Comparison of ENCODE assay signal across 24 mouse cellular contexts in genomic region chr1:130744217-130744616, GRCm38 (mm10). TPM values are rescaled to one million over a fixed set of nuclear protein-coding genes. Genes with fewer than 3 reads are reported as not detected.
DNase-seq lines count a peak whose midpoint lies in the region; ATAC-seq and TF ChIP-seq lines count a peak whose summit lies in the region.
"Had no signal": no experiment of that assay in that cellular context is flagged by ENCODE, and none has a peak within 500 bp of the region (broad histone marks: within the 10 kb centered on the region; RNA-seq: fewer than 3 reads in every experiment).

No protein-coding gene starts in this region.

- peak overlapping the region; percentile 15; the same call in 1 of the 2 replicates for H3K27ac ChIP-seq in forebrain, embryonic 10.5 days
- H3K27ac ChIP-seq in forebrain, embryonic 12.5 days = no peak overlapping the region
- peak overlapping the region; percentile 29; the same call in 1 of the 2 replicates for H3K27ac ChIP-seq in lung, postnatal 0 days (ENCODE audit: low read length)
- peak overlapping the region; percentile 99 for H3K27ac ChIP-seq in liver, embryonic 14.5 days
- peak overlapping the region; percentile 45; the same call in 1 of the 2 replicates for H3K27ac ChIP-seq in stomach, postnatal 0 days (replicated peaks)
- H3K27ac ChIP-seq: hindbrain, embryonic 14.5 days; kidney, postnatal 0 days; layer of hippocampus, adult 2 months had no signal

- H3K36me3 ChIP-seq in forebrain, embryonic 10.5 days (replicated peaks) = no peaks in the 10 kb centered on the region
- no peaks in the 10 kb centered on the region for H3K36me3 ChIP-seq in forebrain, embryonic 12.5 days (replicated peaks)
- 0 out of 2 replicates have a peak, but pooled peaks cover 10% of the 10 kb centered on the region for H3K36me3 ChIP-seq in lung, postnatal 0 days (ENCODE audit: insufficient read depth, low read length)
- H3K36me3 ChIP-seq in liver, embryonic 14.5 days (replicated peaks; ENCODE audit: control insufficient read depth, insufficient read depth, low read depth) = peaks cover 19% of the 10 kb centered on the region
- 0 out of 2 replicates have a peak, but pooled peaks cover 4% of the 10 kb centered on the region for H3K36me3 ChIP-seq in stomach, postnatal 0 days (ENCODE audit: control insufficient read depth, insufficient read depth, low read length)

- no peak overlapping the region for H3K4me3 ChIP-seq in forebrain, embryonic 10.5 days
- H3K4me3 ChIP-seq in forebrain, embryonic 12.5 days (replicated peaks) = no peak overlapping the region
- H3K4me3 ChIP-seq in lung, postnatal 0 days (ENCODE audit: low read depth, low read length) = no peak overlapping the region
- no peak overlapping the region for H3K4me3 ChIP-seq in liver, embryonic 14.5 days (ENCODE audit: insufficient read depth in 1 of 2, low read depth in 2 of 2, low read length in 2 of 2)
- H3K4me3 ChIP-seq in stomach, postnatal 0 days (ENCODE audit: low read depth, low read length) = no peak overlapping the region
- H3K4me3 ChIP-seq: layer of hippocampus, adult 2 months had no signal

- H3K4me2 ChIP-seq in forebrain, embryonic 12.5 days = no peak overlapping the region
- 0 out of 2 replicates have a peak overlapping the region, but pooled peaks have one; percentile 5 for H3K4me2 ChIP-seq in lung, postnatal 0 days (replicated peaks; ENCODE audit: low read depth, low read length)
- peak overlapping the region; percentile 39 for H3K4me2 ChIP-seq in liver, embryonic 14.5 days (ENCODE audit: low read depth)
- H3K4me2 ChIP-seq in stomach, postnatal 0 days (replicated peaks; ENCODE audit: low read depth) = no peak overlapping the region
- H3K4me2 ChIP-seq: hindbrain, embryonic 14.5 days had no signal

- no peak for ATAC-seq in forebrain, embryonic 12.5 days (ENCODE audit: low FRiP score)
- no peak for ATAC-seq in lung, postnatal 0 days
- peak; percentile 33 for ATAC-seq in liver, embryonic 14.5 days (ENCODE audit: insufficient read depth)
- no peak for ATAC-seq in stomach, postnatal 0 days (ENCODE audit: low FRiP score, low TSS enrichment)
- ATAC-seq: forebrain, embryonic 16.5 days had no signal

- no peak for TF ChIP-seq EP300 in lung, postnatal 0 days (IDR thresholded peaks at IDR 0.05)
- TF ChIP-seq EP300 in liver, embryonic 14.5 days (IDR thresholded peaks at IDR 0.05; ENCODE audit: low read depth) = peak; percentile 68
- no peak for TF ChIP-seq EP300 in stomach, postnatal 0 days (optimal IDR thresholded peaks at IDR 0.05)

- peaks cover 15% of the 10 kb centered on the region; the same call in 1 of the 2 replicates for H3K4me1 ChIP-seq in forebrain, embryonic 10.5 days
- no peaks in the 10 kb centered on the region for H3K4me1 ChIP-seq in forebrain, embryonic 12.5 days
- H3K4me1 ChIP-seq in lung, postnatal 0 days (ENCODE audit: insufficient read depth, low read depth, low read length) = peaks cover 6% of the 10 kb centered on the region; the same call in 1 of the 2 replicates
- H3K4me1 ChIP-seq in liver, embryonic 14.5 days (replicated peaks; ENCODE audit: control insufficient read depth in 2 of 2, insufficient read depth in 2 of 2, low read length in 1 of 2) = peaks cover 71 to 74% of the 10 kb centered on the region in 2 experiments
- peaks cover 4% of the 10 kb centered on the region for H3K4me1 ChIP-seq in stomach, postnatal 0 days (replicated peaks; ENCODE audit: control insufficient read depth, insufficient read depth)

- H3K27me3 ChIP-seq in forebrain, embryonic 10.5 days (ENCODE audit: poor library complexity, severe bottlenecking) = no peaks in the 10 kb centered on the region
- no peaks in the 10 kb centered on the region for H3K27me3 ChIP-seq in forebrain, embryonic 12.5 days
- no peaks in the 10 kb centered on the region for H3K27me3 ChIP-seq in lung, postnatal 0 days (replicated peaks; ENCODE audit: insufficient read depth, low read length)
- no peaks in the 10 kb centered on the region for H3K27me3 ChIP-seq in liver, embryonic 14.5 days (ENCODE audit: control insufficient read depth, insufficient read depth, low read length)
- no peaks in the 10 kb centered on the region for H3K27me3 ChIP-seq in stomach, postnatal 0 days (ENCODE audit: control insufficient read depth, insufficient read depth, low read length)

- no peak overlapping the region for H3K9ac ChIP-seq in forebrain, embryonic 12.5 days
- no peak overlapping the region for H3K9ac ChIP-seq in lung, postnatal 0 days (replicated peaks; ENCODE audit: low read depth)
- peak overlapping the region; percentile 37 for H3K9ac ChIP-seq in liver, embryonic 14.5 days (replicated peaks)
- no peak overlapping the region for H3K9ac ChIP-seq in stomach, postnatal 0 days (ENCODE audit: low read length)
- H3K9ac ChIP-seq: hindbrain, embryonic 14.5 days had no signal

- no peak for TF ChIP-seq CTCF in lung, postnatal 0 days (IDR thresholded peaks at IDR 0.05)
- no peak for TF ChIP-seq CTCF in liver, embryonic 14.5 days (IDR thresholded peaks at IDR 0.05; ENCODE audit: low read depth)
- TF ChIP-seq CTCF in stomach, postnatal 0 days (IDR thresholded peaks at IDR 0.05; ENCODE audit: low read depth) = no peak

- H3K9me3 ChIP-seq in forebrain, embryonic 10.5 days = no peaks in the 10 kb centered on the region
- no peaks in the 10 kb centered on the region for H3K9me3 ChIP-seq in forebrain, embryonic 12.5 days
- no peaks in the 10 kb centered on the region for H3K9me3 ChIP-seq in lung, postnatal 0 days (ENCODE audit: low read length)
- no peaks in the 10 kb centered on the region for H3K9me3 ChIP-seq in liver, embryonic 14.5 days (ENCODE audit: control insufficient read depth, low read length)
- no peaks in the 10 kb centered on the region for H3K9me3 ChIP-seq in stomach, postnatal 0 days (ENCODE audit: control insufficient read depth, low read length)

- 80% methylated on average over 2 of the region's 2 CpGs for WGBS in forebrain, embryonic 10.5 days
- WGBS in forebrain, embryonic 12.5 days = 83% methylated on average over 2 of the region's 2 CpGs
- WGBS in lung, postnatal 0 days = 84% methylated on average over 2 of the region's 2 CpGs
- WGBS in liver, embryonic 14.5 days (ENCODE audit: insufficient replicate concordance) = 28% methylated on average over 2 of the region's 2 CpGs
- WGBS in stomach, postnatal 0 days = 57% methylated on average over 2 of the region's 2 CpGs

- DNase-seq in forebrain, embryonic 10.5 days (ENCODE audit: extremely low spot score, low spot score) = no peak
- no peak for DNase-seq in lung, postnatal 0 days (ENCODE audit: low spot score)
- DNase-seq in lung, postnatal 36 days = no peak
- peak in 2 of 3 experiments; percentile 38 to 51 for DNase-seq in liver, embryonic 14.5 days (ENCODE audit: low read depth in 3 of 3, low spot score in 3 of 3)
- DNase-seq in stomach, postnatal 0 days (ENCODE audit: low spot score) = no peak
- DNase-seq in adrenal gland, postnatal 14 days = no peak
- no peak for DNase-seq in thymus, postnatal 10 days (ENCODE audit: low spot score in 2 of 2)
- DNase-seq: adrenal gland, postnatal 36 days; cerebellum, adult 2 months; gastrocnemius, postnatal 36 days; kidney, adult 11 months; retina, postnatal 1 day had no signal

RNA-seq across cellular contexts. Expression of gene AA986860, which starts 12.4 kb away (rescaled TPM):
- 0.42 and 0.64 TPM in 2 replicates for polyA plus RNA-seq in forebrain, embryonic 10.5 days (2016; fragmentation: Nextera tagmentation; extraction: Ambion mirVana)
- 0.33 and 0.45 TPM in 2 replicates for polyA plus RNA-seq in forebrain, embryonic 12.5 days (2016; fragmentation: Nextera tagmentation; extraction: Ambion mirVana)
- 53.1 and 60.9 TPM in 2 replicates for polyA plus RNA-seq in lung, postnatal 0 days (2015; fragmentation: Nextera tagmentation; extraction: Ambion mirVana)
- polyA plus RNA-seq in liver, embryonic 14.5 days (2012; rRNA removed) = 3.6 and 3.7 TPM in 2 replicates
- polyA plus RNA-seq in liver, embryonic 14.5 days (2014; fragmentation: Nextera tagmentation; extraction: Ambion mirVana) = 5.3 and 8.7 TPM in 2 replicates
- polyA plus RNA-seq in stomach, postnatal 0 days (2015; fragmentation: Nextera tagmentation; extraction: Ambion mirVana) = 47.7 and 52.8 TPM in 2 replicates
- 2.1 and 2.7 TPM in 2 replicates for total RNA-seq in adrenal gland, postnatal 14 days (2021)

RNA-seq across cellular contexts. Expression of gene Pfkfb2, which starts 15.2 kb away (rescaled TPM):
- 4.5 and 5.7 TPM in 2 replicates for polyA plus RNA-seq in forebrain, embryonic 10.5 days (2016; fragmentation: Nextera tagmentation; extraction: Ambion mirVana)
- polyA plus RNA-seq in forebrain, embryonic 12.5 days (2016; fragmentation: Nextera tagmentation; extraction: Ambion mirVana) = 14.0 and 14.3 TPM in 2 replicates
- polyA plus RNA-seq in lung, postnatal 0 days (2015; fragmentation: Nextera tagmentation; extraction: Ambion mirVana) = 12.8 and 13.5 TPM in 2 replicates
- polyA plus RNA-seq in liver, embryonic 14.5 days (2012; rRNA removed) = 6.4 and 7.2 TPM in 2 replicates
- polyA plus RNA-seq in liver, embryonic 14.5 days (2014; fragmentation: Nextera tagmentation; extraction: Ambion mirVana) = 1.7 and 3.6 TPM in 2 replicates
- polyA plus RNA-seq in stomach, postnatal 0 days (2015; fragmentation: Nextera tagmentation; extraction: Ambion mirVana) = 4.6 and 4.8 TPM in 2 replicates
- 19.5 and 23.1 TPM in 2 replicates for total RNA-seq in adrenal gland, postnatal 14 days (2021)

RNA-seq across cellular contexts. Expression of gene Yod1, which starts 27.1 kb away (rescaled TPM):
- 10.6 and 11.5 TPM in 2 replicates for polyA plus RNA-seq in forebrain, embryonic 10.5 days (2016; fragmentation: Nextera tagmentation; extraction: Ambion mirVana)
- 18.0 and 18.9 TPM in 2 replicates for polyA plus RNA-seq in forebrain, embryonic 12.5 days (2016; fragmentation: Nextera tagmentation; extraction: Ambion mirVana)
- polyA plus RNA-seq in lung, postnatal 0 days (2015; fragmentation: Nextera tagmentation; extraction: Ambion mirVana) = 15.0 and 17.1 TPM in 2 replicates
- polyA plus RNA-seq in liver, embryonic 14.5 days (2012; rRNA removed) = 4.3 and 5.8 TPM in 2 replicates
- polyA plus RNA-seq in liver, embryonic 14.5 days (2014; fragmentation: Nextera tagmentation; extraction: Ambion mirVana) = 19.0 and 22.8 TPM in 2 replicates
- 24.2 and 25.2 TPM in 2 replicates for polyA plus RNA-seq in stomach, postnatal 0 days (2015; fragmentation: Nextera tagmentation; extraction: Ambion mirVana)
- 9.8 and 10.1 TPM in 2 replicates for total RNA-seq in adrenal gland, postnatal 14 days (2021)

RNA-seq across cellular contexts. Expression of gene Gm29427, which starts 28.6 kb away (rescaled TPM):
- polyA plus RNA-seq in forebrain, embryonic 10.5 days (2016; fragmentation: Nextera tagmentation; extraction: Ambion mirVana) = not detected in 2 replicates
- polyA plus RNA-seq in forebrain, embryonic 12.5 days (2016; fragmentation: Nextera tagmentation; extraction: Ambion mirVana) = not detected in 2 replicates
- not detected in 2 replicates for polyA plus RNA-seq in lung, postnatal 0 days (2015; fragmentation: Nextera tagmentation; extraction: Ambion mirVana)
- polyA plus RNA-seq in liver, embryonic 14.5 days (2012; rRNA removed) = not detected in 2 replicates
- polyA plus RNA-seq in liver, embryonic 14.5 days (2014; fragmentation: Nextera tagmentation; extraction: Ambion mirVana) = not detected in 2 replicates
- polyA plus RNA-seq in stomach, postnatal 0 days (2015; fragmentation: Nextera tagmentation; extraction: Ambion mirVana) = 0.07 TPM in 1 of 2 replicates, not detected in the other
- not detected in 2 replicates for total RNA-seq in adrenal gland, postnatal 14 days (2021)
- total RNA-seq: adrenal gland, postnatal 36 days; gastrocnemius, postnatal 36 days; heart, adult 8-10 months; layer of hippocampus, adult 2 months; left cerebral cortex, postnatal 25 days; megakaryocyte progenitor cell, adult 5-6 weeks had no signal
- polyA plus RNA-seq: activated CD4-positive, CD25-positive, alpha-beta regulatory T cell, adult 4 months; cerebellum, adult 2 months; hindbrain, embryonic 14.5 days; kidney, postnatal 0 days; limb, embryonic 14.5 days; lung, embryonic 16.5 days; neural tube, embryonic 11.5 days had no signal

RNA-seq across cellular contexts. Expression of gene Fcamr, which starts 56.5 kb away (rescaled TPM):
- polyA plus RNA-seq in forebrain, embryonic 10.5 days (2016; fragmentation: Nextera tagmentation; extraction: Ambion mirVana) = not detected in 2 replicates
- polyA plus RNA-seq in forebrain, embryonic 12.5 days (2016; fragmentation: Nextera tagmentation; extraction: Ambion mirVana) = not detected in 2 replicates
- polyA plus RNA-seq in lung, postnatal 0 days (2015; fragmentation: Nextera tagmentation; extraction: Ambion mirVana) = 0.06 and 0.27 TPM in 2 replicates
- polyA plus RNA-seq in liver, embryonic 14.5 days (2012; rRNA removed) = not detected in 2 replicates
- not detected in 2 replicates for polyA plus RNA-seq in liver, embryonic 14.5 days (2014; fragmentation: Nextera tagmentation; extraction: Ambion mirVana)
- polyA plus RNA-seq in stomach, postnatal 0 days (2015; fragmentation: Nextera tagmentation; extraction: Ambion mirVana) = 0.16 and 0.24 TPM in 2 replicates
- total RNA-seq in adrenal gland, postnatal 14 days (2021) = not detected in 2 replicates
- total RNA-seq: adrenal gland, postnatal 36 days; layer of hippocampus, adult 2 months; left cerebral cortex, postnatal 25 days; megakaryocyte progenitor cell, adult 5-6 weeks had no signal
- polyA plus RNA-seq: activated CD4-positive, CD25-positive, alpha-beta regulatory T cell, adult 4 months; forebrain, embryonic 16.5 days; hindbrain, embryonic 14.5 days; lung, embryonic 16.5 days; neural tube, embryonic 11.5 days had no signal

Comparison
In these comparisons a context has a peak if more than half of its experiments do, and no peak if none do; other contexts are left out.
1. DNase-seq: peak in liver, embryonic 14.5 days (2 of 3); none in forebrain, embryonic 10.5 days (single experiment), lung, postnatal 0 days (single experiment), lung, postnatal 36 days (single experiment), stomach, postnatal 0 days (single experiment), adrenal gland, postnatal 14 days (single experiment) and thymus, postnatal 10 days (0 of 2).
2. H3K4me2 ChIP-seq: peak in lung, postnatal 0 days (single experiment) and liver, embryonic 14.5 days (single experiment); none in forebrain, embryonic 12.5 days (single experiment) and stomach, postnatal 0 days (single experiment).